Mouse (Mus musculus): ENCODE measurements around the gene Palm.

The Palm gene

GRCm38 (mm10) chr10:79851653-79852052, 58.3 kb downstream of the Palm start:
- no peak for TF ChIP-seq GATA4 (IDR thresholded peaks at IDR 0.05; ENCODE audit: insufficient replicate concordance, low read length)

GRCm38 (mm10) chr10:79852107-79852789, 58.9 kb downstream of the Palm start:
- no peak for TF ChIP-seq GATA4 (IDR thresholded peaks at IDR 0.05; ENCODE audit: insufficient replicate concordance, low read length)

GRCm38 (mm10) chr10:79852827-79853226, 59.5 kb downstream of the Palm start:
- TF ChIP-seq GATA4 (IDR thresholded peaks at IDR 0.05; ENCODE audit: insufficient replicate concordance, low read length): no peak

GRCm38 (mm10) chr10:79853392-79853791, 60.0 kb downstream of the Palm start:
- TF ChIP-seq GATA4 (IDR thresholded peaks at IDR 0.05; ENCODE audit: insufficient replicate concordance, low read length): no peak

- TF ChIP-seq GATA4 (IDR thresholded peaks at IDR 0.05; ENCODE audit: insufficient replicate concordance, low read length): no peak
Measured at GRCm38 (mm10) chr10:79853860-79854795, 60.8 kb downstream of the Palm start, which contains the start of gene Ptbp1. Gene Ptbp1 (plus strand): TSS chr10:79854427.

GRCm38 (mm10) chr10:79854801-79855541, 61.6 kb downstream of the Palm start:
- TF ChIP-seq GATA4 (IDR thresholded peaks at IDR 0.05; ENCODE audit: insufficient replicate concordance, low read length): no peak; the same call in 1 of the 2 replicates

- TF ChIP-seq GATA4 (IDR thresholded peaks at IDR 0.05; ENCODE audit: insufficient replicate concordance, low read length): no peak
Measured at GRCm38 (mm10) chr10:79855558-79856184, 62.3 kb downstream of the Palm start.

- TF ChIP-seq GATA4 (IDR thresholded peaks at IDR 0.05; ENCODE audit: insufficient replicate concordance, low read length): no peak
Measured at GRCm38 (mm10) chr10:79856280-79856679, 62.9 kb downstream of the Palm start.

- no peak for TF ChIP-seq GATA4 (IDR thresholded peaks at IDR 0.05; ENCODE audit: insufficient replicate concordance, low read length)
Measured at GRCm38 (mm10) chr10:79856704-79857451, 63.5 kb downstream of the Palm start.

- no peak for TF ChIP-seq GATA4 (IDR thresholded peaks at IDR 0.05; ENCODE audit: insufficient replicate concordance, low read length)
Measured at GRCm38 (mm10) chr10:79857452-79857811, 64.1 kb downstream of the Palm start.

- no peak for TF ChIP-seq GATA4 (IDR thresholded peaks at IDR 0.05; ENCODE audit: insufficient replicate concordance, low read length)
Measured at GRCm38 (mm10) chr10:79857894-79858293, 64.5 kb downstream of the Palm start.

- no peak for TF ChIP-seq GATA4 (IDR thresholded peaks at IDR 0.05; ENCODE audit: insufficient replicate concordance, low read length)
Measured at GRCm38 (mm10) chr10:79858416-79859074, 65.2 kb downstream of the Palm start.

GRCm38 (mm10) chr10:79859116-79859515, 65.7 kb downstream of the Palm start:
- no peak for TF ChIP-seq GATA4 (IDR thresholded peaks at IDR 0.05; ENCODE audit: insufficient replicate concordance, low read length)

Measured in liver, adult (tissue).